Mouse (Mus musculus) testis, adult 2 months (tissue): ENCODE results near the gene Prpf8.

Experiments used
- CTCF ChIP-seq: fragments of 200-500 bp; IDR thresholded peaks from 2 replicates; pipeline ENCODE4 v1.5.1; 2012; ENCODE audit warnings: low read depth, mild to moderate bottlenecking, inconsistent platforms, low read length, moderate library complexity; ENCODE audit not compliant: control insufficient read depth, insufficient read depth, insufficient replicate concordance
- POLR2A ChIP-seq: fragments of 200-500 bp; IDR thresholded peaks from 2 replicates; pipeline ENCODE4 v1.6.1; 2012; ENCODE audit warnings: low read depth, mild to moderate bottlenecking, inconsistent platforms, low read length, moderate library complexity; ENCODE audit not compliant: control insufficient read depth

- TF ChIP-seq POLR2A (peak; percentile 22; the same call in 1 of the 2 replicates), CTCF (no peak)
Measured at GRCm38 (mm10) chr11:75460103-75460843, 26.3 kb upstream of the Prpf8 start.
